Mouse (Mus musculus): ENCODE results near the gene Gm3252. TPM values are rescaled to one million over a fixed set of nuclear protein-coding genes. Genes with fewer than 3 reads are reported as not detected.
"Not testable (repeated sequence)": the region's sequence is repeated elsewhere in the genome, so short reads cannot be mapped to it uniquely, and the experiment has no call there.

Gm3252 gene
- 0.20 TPM in 1 of 2 replicates, not detected in the other for polyA plus RNA-seq (2016; fragmentation: Nextera tagmentation; extraction: Ambion mirVana)

- H3K9me3 ChIP-seq (replicated peaks); H3K4me1 ChIP-seq; H3K27ac ChIP-seq; H3K27me3 ChIP-seq (ENCODE audit: low read depth, poor library complexity, severe bottlenecking); H3K36me3 ChIP-seq: not testable (repeated sequence)
- WGBS: 4% methylated on average over 6 of the region's 47 CpGs
- peak within 1 kb of the TSS; percentile 39 for H3K4me3 ChIP-seq
- peak; percentile 22 for DNase-seq (ENCODE audit: low spot score)
Observed at GRCm38 (mm10) chr14:4726038-4726880, at the start of gene Gm3252. Gm3252 (plus strand) TSS chr14:4726775.

GRCm38 (mm10) chr14:4708938-4709337 lies 17.6 kb upstream of the Gm3252 start, which contains the start of gene Gm7876:
Gm7876 (plus strand) TSS chr14:4709238.
- H3K4me3 ChIP-seq; H3K27me3 ChIP-seq (ENCODE audit: low read depth, poor library complexity, severe bottlenecking); H3K36me3 ChIP-seq; H3K27ac ChIP-seq; DNase-seq (ENCODE audit: low spot score); H3K9me3 ChIP-seq (replicated peaks); H3K4me1 ChIP-seq: not testable (repeated sequence)
- WGBS: 79% methylated on average over 1 of the region's 2 CpGs

- H3K27me3 ChIP-seq (ENCODE audit: low read depth, poor library complexity, severe bottlenecking); H3K9me3 ChIP-seq (replicated peaks); H3K4me3 ChIP-seq; DNase-seq (ENCODE audit: low spot score); H3K36me3 ChIP-seq; H3K27ac ChIP-seq; H3K4me1 ChIP-seq: not testable (repeated sequence)
- 75% methylated on average over 1 of the region's 2 CpGs for WGBS
Observed at GRCm38 (mm10) chr14:4776037-4776436, 49.5 kb downstream of the Gm3252 start, which contains the start of gene Gm9602. Gm9602 (plus strand) TSS chr14:4776337.

Other genes starting within 250 kb of the Gm3252 start
- gene Gm3182, start 245.0 kb upstream of the Gm3252 start, polyA plus RNA-seq (2016; fragmentation: Nextera tagmentation; extraction: Ambion mirVana): not detected in 2 replicates
- not detected in 2 replicates for gene Gm3047, start 171.4 kb upstream of the Gm3252 start, polyA plus RNA-seq (2016; fragmentation: Nextera tagmentation; extraction: Ambion mirVana)
- not detected in 2 replicates for gene Gm8159, start 94.4 kb upstream of the Gm3252 start, polyA plus RNA-seq (2016; fragmentation: Nextera tagmentation; extraction: Ambion mirVana)
- not detected in 2 replicates for gene Gm3239, start 62.6 kb upstream of the Gm3252 start, polyA plus RNA-seq (2016; fragmentation: Nextera tagmentation; extraction: Ambion mirVana)
- gene Gm7876, start 17.5 kb upstream of the Gm3252 start, polyA plus RNA-seq (2016; fragmentation: Nextera tagmentation; extraction: Ambion mirVana): not detected in 2 replicates
- gene Gm9602, start 49.6 kb downstream of the Gm3252 start, polyA plus RNA-seq (2016; fragmentation: Nextera tagmentation; extraction: Ambion mirVana): not detected in 2 replicates
- not detected in 2 replicates for gene Gm3269, start 111.3 kb downstream of the Gm3252 start, polyA plus RNA-seq (2016; fragmentation: Nextera tagmentation; extraction: Ambion mirVana)
- 0.46 and 1.4 TPM in 2 replicates for gene Gm3264, start 128.8 kb downstream of the Gm3252 start, polyA plus RNA-seq (2016; fragmentation: Nextera tagmentation; extraction: Ambion mirVana)
- gene Gm3278, start 165.6 kb downstream of the Gm3252 start, polyA plus RNA-seq (2016; fragmentation: Nextera tagmentation; extraction: Ambion mirVana): not detected in 2 replicates